Mouse (Mus musculus) lung, embryonic 14.5 days (tissue): ENCODE data around the gene Foxred2. TPM values are rescaled to one million over a fixed set of nuclear protein-coding genes. Genes with fewer than 3 reads are reported as not detected.

ENCODE experiments used
- ATAC-seq: fragments of 200-750 bp; cut with Nextera tagmentation; 2 replicates; pipeline ENCODE4 v1.8.0; 2017; ENCODE audit warnings: mild to moderate bottlenecking, moderate TSS enrichment, moderate library complexity; ENCODE audit not compliant: insufficient read depth
- DNase-seq: peaks from one replicate; pipeline ENCODE4 v3.0.0-alpha.2; 2015
- H3K27ac ChIP-seq: fragments of 300-500 bp; sonication (generic); 2 replicates; pipeline ENCODE4 v1.5.1; 2014; ENCODE audit warnings: low read depth, mild to moderate bottlenecking, moderate library complexity
- H3K27me3 ChIP-seq: fragments of 300-500 bp; sonication (generic); 2 replicates; pipeline ENCODE4 v1.6.1; 2014; ENCODE audit warnings: low read length, control low read depth; ENCODE audit not compliant: insufficient read depth
- H3K36me3 ChIP-seq: fragments of 300-500 bp; sonication (generic); 2 replicates; pipeline ENCODE4 v1.6.1; 2014; ENCODE audit warnings: control low read depth; ENCODE audit not compliant: insufficient read depth
- H3K4me1 ChIP-seq: fragments of 300-500 bp; sonication (generic); 2 replicates; pipeline ENCODE4 v1.6.1; 2014; ENCODE audit warnings: antibody characterized with exemption, control low read depth; ENCODE audit not compliant: insufficient read depth
- H3K4me2 ChIP-seq: fragments of 300-500 bp; sonication (generic); 2 replicates; pipeline ENCODE4 v1.6.1; 2014; ENCODE audit warnings: mild to moderate bottlenecking
- H3K4me3 ChIP-seq: fragments of 300-500 bp; sonication (generic); 2 replicates; pipeline ENCODE4 v1.5.1; 2014; ENCODE audit warnings: low read depth, low read length
- H3K9ac ChIP-seq: fragments of 300-500 bp; sonication (generic); 2 replicates; pipeline ENCODE4 v1.6.1; 2014
- H3K9me3 ChIP-seq: fragments of 300-500 bp; sonication (generic); 2 replicates; pipeline ENCODE4 v1.6.1; 2016; ENCODE audit warnings: low read depth, low read length, control low read depth
- CTCF ChIP-seq: IDR thresholded peaks from 2 replicates; pipeline ENCODE4 v1.5.1; 2016; ENCODE audit warnings: antibody characterized with exemption, low read depth
- WGBS: fragments of 180-500 bp; shearing (Covaris S2); extraction: QIAGEN DNeasy Blood & Tissue Kit; methylation state at CpG from one replicate; pipeline ENCODE4 v1.1.7; 2014; 5-methylcytosine and 5-hydroxymethylcytosine counted together
- polyA plus RNA-seq: library from polyadenylated mRNA; unstranded; fragments of >200 nt; fragmentation: Nextera tagmentation; extraction: Ambion mirVana; gene quantifications from 2 replicates; pipeline ENCODE4 v1.2.1, GENCODE M21; 2014

Foxred2 gene
- polyA plus RNA-seq, 1 experiment from 2014 or later = 5.4 TPM

- H3K9ac ChIP-seq = no peak overlapping the region
- no peak overlapping the region for H3K27ac ChIP-seq
- H3K4me1 ChIP-seq = peaks cover 12% of the 10 kb centered on the region
- H3K27me3 ChIP-seq = no peaks in the 10 kb centered on the region
- no peak for ATAC-seq
- no peaks in the 10 kb centered on the region for H3K9me3 ChIP-seq
- no peak overlapping the region for H3K4me3 ChIP-seq
- 87% methylated on average over 2 of the region's 2 CpGs for WGBS
- H3K4me2 ChIP-seq = no peak overlapping the region
- H3K36me3 ChIP-seq = peaks cover 65% of the 10 kb centered on the region
- no peak for TF ChIP-seq CTCF
- DNase-seq = no peak
Observed at GRCm38 (mm10) chr15:77925195-77925594, 31.3 kb downstream of the Foxred2 start.

- Histone ChIP-seq H3K36me3 (peaks cover 78% of the 10 kb centered on the region), H3K9ac (no peak overlapping the region), H3K4me1 (peaks cover 7% of the 10 kb centered on the region), H3K9me3 (no peaks in the 10 kb centered on the region), H3K27me3 (no peaks in the 10 kb centered on the region), H3K4me2 (no peak overlapping the region), H3K4me3 (no peak overlapping the region), H3K27ac (no peak overlapping the region)
- no peak for TF ChIP-seq CTCF
- 62% methylated on average over 9 of the region's 9 CpGs for WGBS
- ATAC-seq = no peak
- DNase-seq = peak; percentile 46
Observed at GRCm38 (mm10) chr15:77923267-77924035, 33.1 kb downstream of the Foxred2 start.

- no peak for TF ChIP-seq CTCF
- H3K36me3 ChIP-seq = peaks cover 84% of the 10 kb centered on the region
Observed at GRCm38 (mm10) chr15:77922710-77923109, 33.8 kb downstream of the Foxred2 start.

GRCm38 (mm10) chr15:77921636-77922035 is 34.9 kb downstream of the Foxred2 start:
- no peak for TF ChIP-seq CTCF
- no peaks in the 10 kb centered on the region for H3K4me1 ChIP-seq
- peaks cover 77% of the 10 kb centered on the region for H3K36me3 ChIP-seq
- DNase-seq (no peak), ATAC-seq (no peak)
- H3K4me2 ChIP-seq = no peak overlapping the region
- no peak overlapping the region for H3K27ac ChIP-seq
- H3K9me3 ChIP-seq = no peaks in the 10 kb centered on the region
- H3K27me3 ChIP-seq = no peaks in the 10 kb centered on the region
- no peak overlapping the region for H3K9ac ChIP-seq
- no peak overlapping the region for H3K4me3 ChIP-seq
- 84% methylated on average over 6 of the region's 6 CpGs for WGBS

More at GRCm38 (mm10) chr15:77922710-77923109, 33.8 kb downstream of the Foxred2 start:
- Histone ChIP-seq H3K27ac (no peak overlapping the region), H3K4me3 (no peak overlapping the region), H3K4me2 (no peak overlapping the region), H3K9me3 (no peaks in the 10 kb centered on the region), H3K27me3 (no peaks in the 10 kb centered on the region), H3K9ac (no peak overlapping the region), H3K4me1 (peaks cover 3% of the 10 kb centered on the region)
- ATAC-seq (no peak), DNase-seq (no peak)
- 75% methylated on average over 9 of the region's 9 CpGs for WGBS

GRCm38 (mm10) chr15:77920511-77921462 is 35.7 kb downstream of the Foxred2 start:
- ATAC-seq = no peak; the same call in 1 of the 2 replicates
- WGBS = 73% methylated on average over 10 of the region's 10 CpGs
- H3K9me3 ChIP-seq = no peaks in the 10 kb centered on the region
- no peak overlapping the region for H3K4me3 ChIP-seq
- H3K9ac ChIP-seq = no peak overlapping the region
- DNase-seq = peak; percentile 42
- peaks cover 77% of the 10 kb centered on the region for H3K36me3 ChIP-seq
- no peak overlapping the region for H3K4me2 ChIP-seq
- no peaks in the 10 kb centered on the region for H3K4me1 ChIP-seq
- H3K27me3 ChIP-seq = no peaks in the 10 kb centered on the region
- H3K27ac ChIP-seq = no peak overlapping the region; the same call in 1 of the 2 replicates
- peak; percentile 69 for TF ChIP-seq CTCF

- Histone ChIP-seq H3K4me2 (no peak overlapping the region), H3K27me3 (no peaks in the 10 kb centered on the region), H3K27ac (no peak overlapping the region), H3K4me3 (no peak overlapping the region), H3K4me1 (no peaks in the 10 kb centered on the region), H3K36me3 (peaks cover 81% of the 10 kb centered on the region), H3K9me3 (no peaks in the 10 kb centered on the region), H3K9ac (no peak overlapping the region)
- no peak for ATAC-seq
- no peak for TF ChIP-seq CTCF
- DNase-seq = no peak
- WGBS = 72% methylated on average over 12 of the region's 12 CpGs
Observed at GRCm38 (mm10) chr15:77919441-77919840, 37.1 kb downstream of the Foxred2 start.
